Mouse (Mus musculus) ovary, adult 2 months (tissue): ENCODE results near the gene Senp8. TPM values are rescaled to one million over a fixed set of nuclear protein-coding genes. Genes with fewer than 3 reads are reported as not detected.

Experiments
- polyA plus RNA-seq: library from polyadenylated mRNA; depleted of rRNA; stranded (reverse); fragments of >200 nt; gene quantifications from 2 replicates; pipeline ENCODE4 v1.2.3, GENCODE M21; 2012; rRNA removed

Senp8 gene
- polyA plus RNA-seq: 2.7 and 5.9 TPM in 2 replicates

DNA sequence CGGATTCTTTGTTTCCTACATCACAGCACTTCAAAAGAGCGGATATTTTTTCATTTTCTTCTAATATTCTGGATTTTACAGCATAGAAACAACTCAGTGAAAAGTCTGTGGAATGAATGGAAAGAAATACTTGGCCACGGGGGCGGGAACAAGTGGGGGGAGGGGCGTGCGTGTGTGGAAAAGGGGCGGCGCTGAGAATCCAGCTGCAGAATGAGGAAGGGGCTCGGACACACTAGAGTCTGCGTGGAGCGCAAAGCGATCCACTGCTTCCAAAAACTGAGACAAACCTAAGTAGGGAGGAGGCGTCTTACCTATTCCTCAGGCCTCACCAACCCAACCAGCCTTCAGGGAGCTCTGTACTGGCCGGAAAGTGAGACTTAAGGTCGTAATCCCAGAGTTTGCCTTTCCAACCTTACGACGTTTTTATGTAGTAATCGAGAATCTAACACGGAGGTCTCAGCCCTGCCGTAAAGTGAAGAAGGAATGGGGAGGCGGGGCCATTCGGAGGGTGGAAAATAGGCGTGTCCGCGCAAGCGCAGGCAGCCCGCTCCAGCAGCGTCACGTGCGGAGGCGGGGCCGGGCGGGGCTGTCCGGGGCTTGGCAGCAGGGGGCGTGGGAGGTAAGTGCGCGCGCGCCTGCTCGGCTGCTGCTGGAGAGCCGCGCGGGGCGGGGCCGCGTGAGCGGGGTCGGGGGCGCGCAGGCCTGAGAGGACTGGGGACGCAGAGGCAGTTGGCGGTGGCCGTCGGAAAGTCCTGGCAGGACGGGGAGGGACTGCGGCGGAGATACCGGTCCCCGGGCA, at the start of gene Senp8, which contains the start of gene Myo9a:
Senp8 (minus strand) TSS at position 444 of the 799 bp plus-strand sequence.
Myo9a (plus strand) TSS at position 630 of the 799 bp plus-strand sequence.

Other genes with a start within 250 kb of the Senp8 start
- 95.3 and 149 TPM in 2 replicates for gene Hexa, start 211.2 kb downstream of the Senp8 start, polyA plus RNA-seq
- 0.51 and 0.73 TPM in 2 replicates for gene Tmem202, start 210.9 kb downstream of the Senp8 start, polyA plus RNA-seq
- gene Celf6, start 172.8 kb downstream of the Senp8 start, polyA plus RNA-seq: 0.20 and 0.34 TPM in 2 replicates
- gene Parp6, start 133.4 kb downstream of the Senp8 start, polyA plus RNA-seq: 9.8 and 23.1 TPM in 2 replicates
- gene Pkm, start 94.3 kb downstream of the Senp8 start, polyA plus RNA-seq: 887 and 1,131 TPM in 2 replicates
- 3.0 and 6.5 TPM in 2 replicates for gene Gramd2, start 70.6 kb downstream of the Senp8 start, polyA plus RNA-seq
- gene Myo9a, start 186 bp upstream of the Senp8 start, polyA plus RNA-seq: 2.5 TPM in 2 replicates
- gene Nr2e3, start 209.9 kb upstream of the Senp8 start, polyA plus RNA-seq: 0.28 and 0.41 TPM in 2 replicates